18 mouse cellular contexts compared by ENCODE assay signal in genomic region chr8:71513018-71513754, GRCm38 (mm10). TPM values are rescaled to one million over a fixed set of nuclear protein-coding genes. Genes with fewer than 3 reads are reported as not detected.
DNase-seq lines count a peak whose midpoint lies in the region; ATAC-seq and TF ChIP-seq lines count a peak whose summit lies in the region.
"Had no signal": no experiment of that assay in that cellular context is flagged by ENCODE, and none has a peak within 500 bp of the region (broad histone marks: within the 10 kb centered on the region; RNA-seq: fewer than 3 reads in every experiment).

No protein-coding gene starts in this region.

- H3K9me3 ChIP-seq in kidney, embryonic 16.5 days (ENCODE audit: low read length): no peaks in the 10 kb centered on the region
- no peaks in the 10 kb centered on the region for H3K9me3 ChIP-seq in kidney, embryonic 14.5 days (ENCODE audit: control insufficient read depth, low read length)
- H3K9me3 ChIP-seq in MEL (replicated peaks; ENCODE audit: insufficient read depth, low read length): no peaks in the 10 kb centered on the region
- no peaks in the 10 kb centered on the region for H3K9me3 ChIP-seq in lung, postnatal 0 days (ENCODE audit: low read length)
- H3K9me3 ChIP-seq: stomach, embryonic 15.5 days had no signal

- H3K27ac ChIP-seq in kidney, embryonic 16.5 days (ENCODE audit: low read length): no peak overlapping the region
- H3K27ac ChIP-seq in kidney, embryonic 14.5 days (ENCODE audit: low read depth, low read length): no peak overlapping the region
- H3K27ac ChIP-seq in MEL (ENCODE audit: control insufficient read depth, low read depth, low read length): no peak overlapping the region
- H3K27ac ChIP-seq in lung, postnatal 0 days (ENCODE audit: low read length): no peak overlapping the region
- H3K27ac ChIP-seq: gastrocnemius, adult 2 months; hindbrain, embryonic 14.5 days; stomach, embryonic 15.5 days had no signal

- H3K9ac ChIP-seq in kidney, embryonic 16.5 days (replicated peaks; ENCODE audit: low read length): no peak overlapping the region
- no peak overlapping the region for H3K9ac ChIP-seq in kidney, embryonic 14.5 days (ENCODE audit: low read depth, low read length)
- no peak overlapping the region for H3K9ac ChIP-seq in MEL (ENCODE audit: control insufficient read depth, low read depth, low read length, poor library complexity, severe bottlenecking)
- H3K9ac ChIP-seq in lung, postnatal 0 days (replicated peaks; ENCODE audit: low read depth): no peak overlapping the region
- H3K9ac ChIP-seq: hindbrain, embryonic 14.5 days; stomach, embryonic 15.5 days had no signal

- H3K27me3 ChIP-seq in kidney, embryonic 16.5 days (ENCODE audit: insufficient read depth, low read length): peaks cover 14% of the 10 kb centered on the region
- H3K27me3 ChIP-seq in kidney, embryonic 14.5 days (ENCODE audit: control insufficient read depth, insufficient read depth, low read length): peaks cover 8% of the 10 kb centered on the region
- peaks cover 0 to 2% of the 10 kb centered on the region in 2 experiments; a peak in 1 of 4 replicates for H3K27me3 ChIP-seq in MEL (ENCODE audit: control insufficient read depth in 1 of 2, insufficient read depth in 2 of 2, low read length in 2 of 2)
- 0 out of 2 replicates have a peak, but pooled peaks cover 4% of the 10 kb centered on the region for H3K27me3 ChIP-seq in lung, postnatal 0 days (replicated peaks; ENCODE audit: insufficient read depth, low read length)

- peaks cover 7% of the 10 kb centered on the region; the same call in 1 of the 2 replicates for H3K4me1 ChIP-seq in kidney, embryonic 16.5 days (ENCODE audit: insufficient read depth, low read length)
- H3K4me1 ChIP-seq in kidney, embryonic 14.5 days (ENCODE audit: control insufficient read depth, insufficient read depth, low read length): peaks cover 2% of the 10 kb centered on the region; the same call in 1 of the 2 replicates
- H3K4me1 ChIP-seq in MEL (ENCODE audit: control insufficient read depth in 1 of 2, insufficient read depth in 2 of 2, low read length in 2 of 2): peaks cover 2 to 19% of the 10 kb centered on the region in 2 experiments; a peak in 3 of 4 replicates
- H3K4me1 ChIP-seq in lung, postnatal 0 days (ENCODE audit: insufficient read depth, low read depth, low read length): no peaks in the 10 kb centered on the region
- H3K4me1 ChIP-seq: stomach, embryonic 15.5 days had no signal

- DNase-seq in adrenal gland, postnatal 14 days: peak; percentile 58
- no peak for DNase-seq in adrenal gland, adult (ENCODE audit: inconsistent age in 2 of 2, low spot score in 1 of 2)
- no peak for DNase-seq in MEL (ENCODE audit: low read depth, low spot score)
- peak; percentile 42 for DNase-seq in lung, postnatal 0 days (ENCODE audit: low spot score)
- no peak for DNase-seq in thymus, postnatal 25 days
- DNase-seq in cerebellum, adult 11 months: no peak
- DNase-seq: gastrocnemius, adult 2 months; thymus, postnatal 14 days had no signal

- peaks cover 3% of the 10 kb centered on the region for H3K79me2 ChIP-seq in MEL (ENCODE audit: control insufficient read depth, insufficient read depth, low read length, poor library complexity)

- H3K4me3 ChIP-seq in kidney, embryonic 16.5 days (ENCODE audit: low read length): no peak overlapping the region
- no peak overlapping the region for H3K4me3 ChIP-seq in kidney, embryonic 14.5 days (ENCODE audit: low read length)
- H3K4me3 ChIP-seq in MEL (ENCODE audit: control insufficient read depth in 1 of 2, insufficient read depth in 1 of 2, low read depth in 2 of 2, low read length in 2 of 2): no peak overlapping the region
- no peak overlapping the region for H3K4me3 ChIP-seq in lung, postnatal 0 days (ENCODE audit: low read depth, low read length)
- H3K4me3 ChIP-seq: gastrocnemius, adult 2 months; stomach, embryonic 15.5 days had no signal

- WGBS in kidney, embryonic 16.5 days: 54% methylated on average over 12 of the region's 15 CpGs
- WGBS in kidney, embryonic 14.5 days: 69% methylated on average over 15 of the region's 15 CpGs
- 62% methylated on average over 15 of the region's 15 CpGs for WGBS in lung, postnatal 0 days

- H3K4me2 ChIP-seq in kidney, embryonic 16.5 days (replicated peaks; ENCODE audit: low read depth, low read length): no peak overlapping the region
- no peak overlapping the region for H3K4me2 ChIP-seq in kidney, embryonic 14.5 days (replicated peaks; ENCODE audit: low read depth, low read length)
- H3K4me2 ChIP-seq in lung, postnatal 0 days (replicated peaks; ENCODE audit: low read depth, low read length): no peak overlapping the region
- H3K4me2 ChIP-seq: hindbrain, embryonic 14.5 days; stomach, embryonic 15.5 days had no signal

- TF ChIP-seq RAD21 in MEL (IDR thresholded peaks at IDR 0.05; ENCODE audit: low read depth, low read length): no peak

- TF ChIP-seq EP300 in MEL (IDR thresholded peaks at IDR 0.05; ENCODE audit: low read depth in 1 of 2, low read length in 2 of 2): no peak
- TF ChIP-seq EP300 in lung, postnatal 0 days (IDR thresholded peaks at IDR 0.05): no peak

- ATAC-seq in kidney, embryonic 16.5 days (ENCODE audit: low FRiP score, low TSS enrichment): 0 out of 2 replicates have a peak, but pooled peaks have one; percentile 17
- no peak for ATAC-seq in kidney, embryonic 14.5 days (ENCODE audit: low FRiP score, low TSS enrichment)
- ATAC-seq in lung, postnatal 0 days: 0 out of 2 replicates have a peak, but pooled peaks have one; percentile 5
- ATAC-seq: forebrain, embryonic 14.5 days had no signal

- H3K36me3 ChIP-seq in kidney, embryonic 16.5 days (ENCODE audit: insufficient read depth, low read length): no peaks in the 10 kb centered on the region
- H3K36me3 ChIP-seq in kidney, embryonic 14.5 days (ENCODE audit: control insufficient read depth, insufficient read depth, low read length): no peaks in the 10 kb centered on the region
- peaks cover 0 to 3% of the 10 kb centered on the region in 2 experiments; a peak in 1 of 4 replicates for H3K36me3 ChIP-seq in MEL (ENCODE audit: control insufficient read depth in 1 of 2, insufficient read depth in 2 of 2, low read length in 2 of 2)
- H3K36me3 ChIP-seq in lung, postnatal 0 days (ENCODE audit: insufficient read depth, low read length): no peaks in the 10 kb centered on the region
- H3K36me3 ChIP-seq: stomach, embryonic 15.5 days had no signal

- peak in 2 of 3 experiments; percentile 27 to 30; a peak in 3 of 6 replicates for TF ChIP-seq CTCF in MEL (IDR thresholded peaks at IDR 0.05 in 2 of 3, conservative IDR thresholded peaks at IDR 0.05 in 1 of 3; ENCODE audit: control insufficient read depth in 1 of 3, insufficient read depth in 1 of 3, low read depth in 2 of 3, low read length in 3 of 3, poor library complexity in 1 of 3, severe bottlenecking in 1 of 3)
- TF ChIP-seq CTCF in lung, postnatal 0 days (IDR thresholded peaks at IDR 0.05): no peak

- TF ChIP-seq POLR2A in MEL (IDR thresholded peaks at IDR 0.05; ENCODE audit: control insufficient read depth in 1 of 2, insufficient read depth in 1 of 2, low read depth in 1 of 2, low read length in 2 of 2, poor library complexity in 1 of 2): no peak

RNA-seq across cellular contexts. Expression of gene Plvap, which starts 1.6 kb away (rescaled TPM):
- total RNA-seq in adrenal gland, postnatal 14 days (2021): 116 and 123 TPM in 2 replicates
- polyA plus RNA-seq in kidney, embryonic 16.5 days (2015; fragmentation: Nextera tagmentation; extraction: Ambion mirVana): 165 TPM in 2 replicates
- polyA plus RNA-seq in kidney, embryonic 14.5 days (2014; fragmentation: Nextera tagmentation; extraction: Ambion mirVana): 117 and 123 TPM in 2 replicates
- total RNA-seq in MEL (2012; rRNA removed): 8.2 and 11.7 TPM in 2 replicates
- polyA plus RNA-seq in MEL (2012; ENCODE audit: insufficient read depth in 1 of 2, insufficient read length in 2 of 2, low read depth in 1 of 2, low replicate concordance in 2 of 2, missing spikeins in 1 of 2): 10 to 100 TPM in 1 of 2 experiments, not detected in 1; 20.4 TPM
- polyA plus RNA-seq in lung, postnatal 0 days (2015; fragmentation: Nextera tagmentation; extraction: Ambion mirVana): 246 and 265 TPM in 2 replicates
- total RNA-seq: neutrophil, adult 5-6 weeks had no signal

RNA-seq across cellular contexts. Expression of gene Ccdc194, which starts 12.3 kb away (rescaled TPM):
- total RNA-seq in adrenal gland, postnatal 14 days (2021): not detected in 2 replicates
- polyA plus RNA-seq in kidney, embryonic 16.5 days (2015; fragmentation: Nextera tagmentation; extraction: Ambion mirVana): 0.15 and 0.61 TPM in 2 replicates
- polyA plus RNA-seq in kidney, embryonic 14.5 days (2014; fragmentation: Nextera tagmentation; extraction: Ambion mirVana): 0.27 and 0.34 TPM in 2 replicates
- not detected in 2 replicates for total RNA-seq in MEL (2012; rRNA removed)
- not detected for polyA plus RNA-seq in MEL (2012; ENCODE audit: insufficient read depth in 1 of 2, insufficient read length in 2 of 2, low read depth in 1 of 2, low replicate concordance in 2 of 2, missing spikeins in 1 of 2)
- 0.07 and 0.08 TPM in 2 replicates for polyA plus RNA-seq in lung, postnatal 0 days (2015; fragmentation: Nextera tagmentation; extraction: Ambion mirVana)
- total RNA-seq: common myeloid progenitor, adult 5-6 weeks; gastrocnemius, adult 2 months; left cerebral cortex, postnatal 10 days; liver, adult 2 months; megakaryocyte, adult 5-6 weeks; neutrophil, adult 5-6 weeks had no signal
- polyA plus RNA-seq: liver, adult 2 months had no signal

RNA-seq across cellular contexts. Expression of gene Bst2, which starts 24.1 kb away (rescaled TPM):
- total RNA-seq in adrenal gland, postnatal 14 days (2021): 45.6 and 47.9 TPM in 2 replicates
- polyA plus RNA-seq in kidney, embryonic 16.5 days (2015; fragmentation: Nextera tagmentation; extraction: Ambion mirVana): 53.6 and 55.6 TPM in 2 replicates
- polyA plus RNA-seq in kidney, embryonic 14.5 days (2014; fragmentation: Nextera tagmentation; extraction: Ambion mirVana): 8.6 and 17.1 TPM in 2 replicates
- total RNA-seq in MEL (2012; rRNA removed): 41.1 and 49.9 TPM in 2 replicates
- 100 to 1,000 TPM in 1 of 2 experiments, not detected in 1; 125 TPM for polyA plus RNA-seq in MEL (2012; ENCODE audit: insufficient read depth in 1 of 2, insufficient read length in 2 of 2, low read depth in 1 of 2, low replicate concordance in 2 of 2, missing spikeins in 1 of 2)
- 86.2 and 99.8 TPM in 2 replicates for polyA plus RNA-seq in lung, postnatal 0 days (2015; fragmentation: Nextera tagmentation; extraction: Ambion mirVana)

RNA-seq across cellular contexts. Expression of gene Gtpbp3, which starts 25.3 kb away (rescaled TPM):
- 20.0 and 21.5 TPM in 2 replicates for total RNA-seq in adrenal gland, postnatal 14 days (2021)
- polyA plus RNA-seq in kidney, embryonic 16.5 days (2015; fragmentation: Nextera tagmentation; extraction: Ambion mirVana): 22.2 and 22.5 TPM in 2 replicates
- polyA plus RNA-seq in kidney, embryonic 14.5 days (2014; fragmentation: Nextera tagmentation; extraction: Ambion mirVana): 6.6 and 8.4 TPM in 2 replicates
- total RNA-seq in MEL (2012; rRNA removed): 45.5 and 49.4 TPM in 2 replicates
- polyA plus RNA-seq in MEL (2012; ENCODE audit: insufficient read depth in 1 of 2, insufficient read length in 2 of 2, low read depth in 1 of 2, low replicate concordance in 2 of 2, missing spikeins in 1 of 2): 10 to 100 TPM in 1 of 2 experiments, not detected in 1; 50.1 TPM
- 10.6 and 11.6 TPM in 2 replicates for polyA plus RNA-seq in lung, postnatal 0 days (2015; fragmentation: Nextera tagmentation; extraction: Ambion mirVana)

RNA-seq across cellular contexts. Expression of gene Ano8, which starts 27.4 kb away (rescaled TPM):
- 14.8 and 17.2 TPM in 2 replicates for total RNA-seq in adrenal gland, postnatal 14 days (2021)
- 0.81 and 1.0 TPM in 2 replicates for polyA plus RNA-seq in kidney, embryonic 16.5 days (2015; fragmentation: Nextera tagmentation; extraction: Ambion mirVana)
- polyA plus RNA-seq in kidney, embryonic 14.5 days (2014; fragmentation: Nextera tagmentation; extraction: Ambion mirVana): 2.9 and 3.4 TPM in 2 replicates
- total RNA-seq in MEL (2012; rRNA removed): 3.5 and 3.9 TPM in 2 replicates
- polyA plus RNA-seq in MEL (2012; ENCODE audit: insufficient read depth in 1 of 2, insufficient read length in 2 of 2, low read depth in 1 of 2, low replicate concordance in 2 of 2, missing spikeins in 1 of 2): 1 to 10 TPM in 1 of 2 experiments, not detected in 1; 4.8 TPM
- 1.1 and 1.2 TPM in 2 replicates for polyA plus RNA-seq in lung, postnatal 0 days (2015; fragmentation: Nextera tagmentation; extraction: Ambion mirVana)

Comparison
In these comparisons a context has a peak if more than half of its experiments do, and no peak if none do; other contexts are left out.
1. DNase-seq: peak in adrenal gland, postnatal 14 days (single experiment) and lung, postnatal 0 days (single experiment); none in adrenal gland, adult (0 of 2), MEL (single experiment), thymus, postnatal 25 days (single experiment) and cerebellum, adult 11 months (single experiment).